Mouse (Mus musculus) stomach, embryonic 16.5 days (tissue): ENCODE data around the gene Gm43720. TPM values are rescaled to one million over a fixed set of nuclear protein-coding genes. Genes with fewer than 3 reads are reported as not detected.

Experiments
- ATAC-seq: fragments of 200-750 bp; cut with Nextera tagmentation; 2 replicates; pipeline ENCODE4 v1.8.0; 2017; ENCODE audit warnings: moderate number of reproducible peaks, moderate TSS enrichment; ENCODE audit not compliant: insufficient read depth, low FRiP score
- H3K27ac ChIP-seq: fragments of 300-500 bp; sonication (generic); 2 replicates; pipeline ENCODE4 v1.5.1; 2014; ENCODE audit warnings: low read length
- H3K27me3 ChIP-seq: fragments of 300-500 bp; sonication (generic); 2 replicates; pipeline ENCODE4 v1.6.1; 2014; ENCODE audit warnings: low read length, control low read depth, mixed read lengths; ENCODE audit not compliant: control insufficient read depth, insufficient read depth
- H3K36me3 ChIP-seq: fragments of 300-500 bp; sonication (generic); 2 replicates; pipeline ENCODE4 v1.6.1; 2014; ENCODE audit warnings: low read length; ENCODE audit not compliant: control insufficient read depth, insufficient read depth
- H3K4me1 ChIP-seq: fragments of 300-500 bp; sonication (generic); 2 replicates; pipeline ENCODE4 v1.6.1; 2014; ENCODE audit warnings: low read length, control low read depth, mixed read lengths; ENCODE audit not compliant: control insufficient read depth, insufficient read depth
- H3K4me2 ChIP-seq: fragments of 300-500 bp; sonication (generic); 2 replicates; pipeline ENCODE4 v1.6.1; 2014; ENCODE audit warnings: low read depth, low read length, mixed read lengths
- H3K4me3 ChIP-seq: fragments of 300-500 bp; sonication (generic); replicated peaks from 2 replicates; pipeline ENCODE4 v1.5.1; 2014; ENCODE audit warnings: mild to moderate bottlenecking, low read length
- H3K9ac ChIP-seq: fragments of 300-500 bp; sonication (generic); 2 replicates; pipeline ENCODE4 v1.6.1; 2014; ENCODE audit warnings: low read length
- H3K9me3 ChIP-seq: fragments of 300-500 bp; sonication (generic); replicated peaks from 2 replicates; pipeline ENCODE4 v1.6.1; 2016; ENCODE audit warnings: low read length, control low read depth; ENCODE audit not compliant: control insufficient read depth
- WGBS: fragments of 180-500 bp; shearing (Covaris S2); extraction: QIAGEN DNeasy Blood & Tissue Kit; methylation state at CpG from one replicate; pipeline ENCODE4 v1.1.7; 2014; 5-methylcytosine and 5-hydroxymethylcytosine counted together
- polyA plus RNA-seq: library from polyadenylated mRNA; unstranded; fragments of >200 nt; fragmentation: Nextera tagmentation; extraction: Ambion mirVana; gene quantifications from 2 replicates; pipeline ENCODE4 v1.2.1, GENCODE M21; 2015

The Gm43720 gene
- polyA plus RNA-seq, 1 experiment from 2014 or later: 0.13 TPM

GRCm38 (mm10) chr5:138257585-138257978 is 22.2 kb downstream of the Gm43720 start:
- 92% methylated on average over 4 of the region's 4 CpGs for WGBS
- Histone ChIP-seq H3K27me3 (no peaks in the 10 kb centered on the region), H3K36me3 (peaks cover 8% of the 10 kb centered on the region), H3K4me1 (peaks cover 14% of the 10 kb centered on the region), H3K9me3 (no peaks in the 10 kb centered on the region), H3K27ac (no peak overlapping the region), H3K4me3 (no peak overlapping the region), H3K4me2 (no peak overlapping the region), H3K9ac (no peak overlapping the region)
- ATAC-seq: no peak

- H3K27me3 ChIP-seq: no peaks in the 10 kb centered on the region
- 83% methylated on average over 10 of the region's 10 CpGs for WGBS
- H3K4me3 ChIP-seq: no peak overlapping the region
- ATAC-seq: no peak
- no peaks in the 10 kb centered on the region for H3K9me3 ChIP-seq
- H3K9ac ChIP-seq: no peak overlapping the region
- H3K27ac ChIP-seq: no peak overlapping the region
- H3K4me1 ChIP-seq: peaks cover 9% of the 10 kb centered on the region
- no peak overlapping the region for H3K4me2 ChIP-seq
- H3K36me3 ChIP-seq: peaks cover 8% of the 10 kb centered on the region
These were observed 22.7 kb downstream of the Gm43720 start for GRCm38 (mm10) chr5:138256966-138257584.

- Histone ChIP-seq H3K36me3 (no peaks in the 10 kb centered on the region), H3K4me3 (peak overlapping the region; percentile 79), H3K27me3 (no peaks in the 10 kb centered on the region), H3K4me1 (peaks cover 9% of the 10 kb centered on the region), H3K9me3 (no peaks in the 10 kb centered on the region), H3K4me2 (peak overlapping the region; percentile 57), H3K27ac (peak overlapping the region; percentile 88), H3K9ac (peak overlapping the region; percentile 83)
- ATAC-seq: no peak; the same call in 1 of the 2 replicates
- 10% methylated on average over 7 of the region's 7 CpGs for WGBS
These were observed 23.7 kb downstream of the Gm43720 start for GRCm38 (mm10) chr5:138256094-138256467.

GRCm38 (mm10) chr5:138255353-138256093 is 24.2 kb downstream of the Gm43720 start, which contains the start of gene Lamtor4:
Gene Lamtor4 (plus strand): TSS chr5:138255482.
- peak; percentile 100 for ATAC-seq
- Histone ChIP-seq H3K27ac (peak within 1 kb of the TSS; percentile 88), H3K4me2 (peak within 1 kb of the TSS; percentile 57), H3K4me1 (peaks cover 9% of the 10 kb centered on the region), H3K4me3 (peak within 1 kb of the TSS; percentile 79), H3K36me3 (no peaks in the 10 kb centered on the region), H3K9me3 (no peaks in the 10 kb centered on the region), H3K9ac (peak within 1 kb of the TSS; percentile 83), H3K27me3 (no peaks in the 10 kb centered on the region)
- WGBS: under 1% methylated on average over 38 of the region's 38 CpGs

- no peaks in the 10 kb centered on the region for H3K27me3 ChIP-seq
- ATAC-seq: no peak
- no peaks in the 10 kb centered on the region for H3K36me3 ChIP-seq
- H3K4me1 ChIP-seq: peaks cover 9% of the 10 kb centered on the region
- no peaks in the 10 kb centered on the region for H3K9me3 ChIP-seq
- no peak overlapping the region for H3K27ac ChIP-seq
- WGBS: 91% methylated on average over 3 of the region's 3 CpGs
- no peak overlapping the region for H3K4me2 ChIP-seq
- H3K9ac ChIP-seq: no peak overlapping the region
- H3K4me3 ChIP-seq: no peak overlapping the region
These were observed 26.7 kb downstream of the Gm43720 start for GRCm38 (mm10) chr5:138253061-138253460.

GRCm38 (mm10) chr5:138251144-138251543 is 28.6 kb downstream of the Gm43720 start:
- no peak overlapping the region for H3K4me3 ChIP-seq
- 83% methylated on average over 12 of the region's 12 CpGs for WGBS
- H3K4me2 ChIP-seq: no peak overlapping the region
- no peaks in the 10 kb centered on the region for H3K9me3 ChIP-seq
- no peaks in the 10 kb centered on the region for H3K36me3 ChIP-seq
- no peak overlapping the region for H3K9ac ChIP-seq
- H3K27ac ChIP-seq: no peak overlapping the region
- H3K4me1 ChIP-seq: peaks cover 5% of the 10 kb centered on the region
- no peak for ATAC-seq
- H3K27me3 ChIP-seq: no peaks in the 10 kb centered on the region

GRCm38 (mm10) chr5:138241511-138241910 is 38.2 kb downstream of the Gm43720 start:
- H3K4me2 ChIP-seq: no peak overlapping the region
- WGBS: 10% methylated on average over 2 of the region's 2 CpGs
- ATAC-seq: no peak
- no peak overlapping the region for H3K9ac ChIP-seq
- no peak overlapping the region for H3K4me3 ChIP-seq
- no peak overlapping the region for H3K27ac ChIP-seq
- H3K9me3 ChIP-seq: no peaks in the 10 kb centered on the region
- no peaks in the 10 kb centered on the region for H3K27me3 ChIP-seq
- H3K36me3 ChIP-seq: no peaks in the 10 kb centered on the region
- no peaks in the 10 kb centered on the region for H3K4me1 ChIP-seq

- no peaks in the 10 kb centered on the region for H3K4me1 ChIP-seq
- ATAC-seq: no peak
- no peaks in the 10 kb centered on the region for H3K36me3 ChIP-seq
- H3K9ac ChIP-seq: no peak overlapping the region
- H3K4me3 ChIP-seq: no peak overlapping the region
- H3K27me3 ChIP-seq: no peaks in the 10 kb centered on the region
- no peaks in the 10 kb centered on the region for H3K9me3 ChIP-seq
- no peak overlapping the region for H3K27ac ChIP-seq
- no peak overlapping the region for H3K4me2 ChIP-seq
These were observed 45.5 kb downstream of the Gm43720 start for GRCm38 (mm10) chr5:138234224-138234623.

- Histone ChIP-seq H3K27me3 (no peaks in the 10 kb centered on the region), H3K27ac (no peak overlapping the region), H3K4me2 (no peak overlapping the region), H3K9me3 (no peaks in the 10 kb centered on the region), H3K4me1 (no peaks in the 10 kb centered on the region), H3K4me3 (no peak overlapping the region), H3K9ac (no peak overlapping the region), H3K36me3 (no peaks in the 10 kb centered on the region)
- no peak for ATAC-seq
- 71% methylated on average over 2 of the region's 2 CpGs for WGBS
These were observed 46.0 kb downstream of the Gm43720 start for GRCm38 (mm10) chr5:138233778-138234177.
